Mouse (Mus musculus) erythroblast, embryonic 14.5 days (primary cell): Measurements from ENCODE around the gene Tenm2.

ENCODE experiments used
- GATA1 ChIP-seq: IDR thresholded peaks from 2 replicates; pipeline ENCODE4 v1.6.1; 2012; ENCODE audit warnings: low read length, inconsistent platforms, mixed read lengths
- TAL1 ChIP-seq: IDR thresholded peaks from 3 replicates; pipeline ENCODE4 v1.6.1; 2012; ENCODE audit warnings: low read length, inconsistent platforms, mixed read lengths

- no peak for TF ChIP-seq GATA1
- no peak for TF ChIP-seq TAL1
These were observed 885.5 kb downstream of the Tenm2 start for GRCm38 (mm10) chr11:36350264-36350663.
